Mouse (Mus musculus): ENCODE data around the gene Bcl2a1d.
"Not testable (repeated sequence)": the region's sequence is repeated elsewhere in the genome, so short reads cannot be mapped to it uniquely, and the experiment has no call there.

The Bcl2a1d gene

GRCm38 (mm10) chr9:88691307-88691706 lies 40.4 kb downstream of the Bcl2a1d start:
- DNase-seq (ENCODE audit: low spot score) = not testable (repeated sequence)

- DNase-seq (ENCODE audit: low spot score) = not testable (repeated sequence)
Measured at GRCm38 (mm10) chr9:88689451-88689850, 42.3 kb downstream of the Bcl2a1d start.

- DNase-seq (ENCODE audit: low spot score) = not testable (repeated sequence)
Measured at GRCm38 (mm10) chr9:88686719-88687118, 45.0 kb downstream of the Bcl2a1d start.
